Mouse (Mus musculus) megakaryocyte-erythroid progenitor cell, adult 5-6 weeks (primary cell): ENCODE results near the gene Gprc5c. TPM values are rescaled to one million over a fixed set of nuclear protein-coding genes. Genes with fewer than 3 reads are reported as not detected.

Experiments used
- ATAC-seq: replicated peaks from 2 replicates; pipeline ENCODE4 v1.8.0; 2016; ENCODE audit warnings: mild to moderate bottlenecking, inconsistent platforms; ENCODE audit not compliant: severe bottlenecking, poor library complexity, low FRiP score, low TSS enrichment
- total RNA-seq, 2 experiments: library from RNA; stranded (forward) in 1 of 2; stranded (reverse) in 1 of 2; fragments of 200-1000, 215-1000 nt in 1 of 2; fragments of >200 nt in 1 of 2; fragmentation: Nextera tagmentation in 1 of 2; gene quantifications; 2 replicates each; pipeline ENCODE4 v1.2.3; 2014 to 2017

Gprc5c gene
- total RNA-seq, 2 experiments from 2014 or later: not detected

DNA sequence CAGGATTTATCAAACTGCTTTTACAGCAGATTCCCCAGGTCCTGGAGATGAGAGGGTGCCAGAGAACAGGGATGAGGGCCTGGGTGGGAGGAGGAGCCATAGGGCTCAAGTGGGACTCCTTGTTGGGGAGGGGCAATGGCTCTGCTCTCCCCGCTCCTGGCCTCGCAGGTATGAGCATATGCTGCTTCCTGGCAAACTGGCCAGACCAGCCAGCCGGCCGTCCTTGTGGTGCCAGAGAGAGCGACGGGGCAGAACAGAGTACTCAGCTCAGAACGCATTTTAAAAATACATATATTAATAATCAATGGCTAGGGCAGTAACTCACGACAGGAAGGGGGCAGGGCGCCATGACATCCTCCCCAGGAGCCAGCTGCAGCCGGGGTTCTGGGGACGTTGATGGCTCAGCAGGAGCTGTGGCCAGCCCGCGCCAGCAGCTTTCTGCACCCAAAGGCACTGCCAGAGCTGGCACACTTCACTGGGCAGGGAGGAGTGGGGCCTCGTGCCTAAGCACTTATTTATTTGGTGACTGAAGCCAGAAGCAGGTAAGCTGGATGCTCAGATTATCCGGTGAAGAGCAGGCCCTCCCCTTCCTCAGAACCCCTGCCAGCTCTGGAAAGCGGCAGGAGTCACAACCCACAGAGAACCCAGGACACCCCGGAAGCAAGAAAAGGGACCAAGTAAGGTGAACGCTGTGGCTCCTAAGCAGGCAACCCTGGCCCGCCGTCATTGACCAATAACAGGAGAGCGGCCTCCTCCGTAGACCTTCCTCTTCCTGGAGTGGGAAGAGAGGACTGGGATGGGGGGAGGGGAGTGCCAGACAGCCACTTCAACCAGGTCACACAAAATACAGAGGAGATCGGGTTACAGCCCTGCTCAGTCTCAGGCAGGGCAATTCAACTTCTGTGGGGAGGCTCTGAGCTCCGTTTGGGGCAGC, 21.2 kb upstream of the Gprc5c start:
- ATAC-seq: peak; percentile 72

DNA sequence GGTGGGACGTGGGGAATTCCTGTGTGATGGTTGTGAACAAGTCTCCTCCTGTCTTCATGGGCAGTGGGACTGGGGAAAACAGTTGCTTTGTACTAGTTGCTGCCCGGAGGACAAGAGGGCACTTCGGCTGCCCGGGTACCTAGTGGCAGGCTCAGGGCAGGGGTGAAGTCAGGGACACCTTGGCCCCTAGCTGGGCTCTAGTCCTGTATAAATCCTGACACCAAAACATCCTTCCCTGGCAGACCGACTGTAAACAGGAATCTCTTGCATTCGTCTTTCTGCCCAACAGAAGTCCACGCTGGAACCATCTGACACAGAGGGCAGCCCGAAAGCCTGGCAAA, 20.5 kb upstream of the Gprc5c start:
- ATAC-seq: no peak

DNA sequence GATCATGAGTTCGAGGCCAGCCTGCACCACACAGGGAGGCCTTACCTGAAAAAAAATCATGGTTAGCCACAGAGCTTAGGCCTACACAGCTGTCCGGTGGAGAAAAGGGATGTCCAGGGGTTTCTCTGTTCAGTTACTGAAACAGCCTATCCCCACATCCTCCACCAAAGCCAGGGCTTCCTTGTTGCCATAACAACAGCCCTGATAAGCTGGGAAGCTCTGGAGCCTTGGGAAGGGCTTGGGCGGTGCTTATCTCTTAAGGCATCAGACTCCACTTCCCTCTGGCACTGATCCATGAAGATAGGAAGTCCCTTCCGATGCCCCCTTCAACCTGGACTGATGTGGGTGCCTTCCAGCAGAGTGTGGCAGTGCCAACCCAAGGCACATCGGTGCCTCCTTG, 17.8 kb upstream of the Gprc5c start:
- no peak for ATAC-seq

DNA sequence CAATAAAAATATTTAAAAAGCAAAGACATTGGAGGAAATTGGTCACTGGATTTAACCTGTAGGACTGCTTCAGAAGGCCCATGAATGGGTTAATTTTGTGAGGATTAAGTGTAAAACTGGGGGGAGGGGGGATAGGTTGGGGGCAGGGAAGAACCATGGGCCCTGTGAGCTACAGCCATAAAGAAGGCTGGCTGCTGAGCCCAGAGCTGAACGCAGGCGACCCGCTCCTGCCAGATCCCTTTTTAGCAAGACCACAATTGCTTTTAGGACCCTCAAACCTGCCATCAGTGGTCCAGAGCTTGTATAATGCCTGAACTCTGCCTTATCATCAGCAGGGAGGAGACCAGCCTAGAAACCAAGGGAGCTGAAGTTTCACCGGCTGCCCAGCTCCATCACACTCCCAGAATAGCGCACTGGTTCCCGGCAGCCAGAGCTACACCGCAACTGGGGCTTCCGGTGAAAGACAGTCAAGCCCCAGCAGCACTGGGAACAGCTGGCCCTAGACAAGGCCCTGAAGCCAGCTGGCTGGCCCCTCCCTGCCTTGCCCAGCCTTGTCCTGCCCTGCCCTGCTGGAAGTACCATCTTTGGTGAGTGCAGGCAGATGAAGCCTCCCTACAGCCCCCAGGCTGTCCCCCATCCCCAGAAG, 7.0 kb upstream of the Gprc5c start:
- ATAC-seq: 0 out of 2 replicates have a peak, but pooled peaks have one; percentile 11

- no peak for ATAC-seq
These were observed 6.3 kb upstream of the Gprc5c start for GRCm38 (mm10) chr11:114844464-114845220.

DNA sequence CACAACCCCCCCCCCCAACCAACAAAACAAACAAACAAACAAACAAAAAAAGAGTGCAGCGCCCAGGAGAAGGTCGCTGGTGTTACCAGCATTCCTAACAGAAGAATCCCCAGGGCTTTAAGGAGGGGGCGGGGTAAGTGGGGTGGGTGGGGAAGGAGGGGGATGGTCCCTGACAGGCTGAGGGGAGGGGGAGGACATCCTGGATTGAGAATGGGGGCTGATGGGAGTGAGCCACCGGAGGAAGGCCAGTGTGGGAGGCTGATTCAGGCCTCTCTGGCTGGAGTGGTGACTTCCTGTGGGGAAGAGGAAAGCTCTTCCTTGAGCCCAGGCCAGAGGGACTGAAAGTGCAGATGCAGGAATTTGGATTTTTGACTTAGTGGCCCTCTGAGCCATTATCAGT, 4.6 kb upstream of the Gprc5c start:
- ATAC-seq: no peak

GRCm38 (mm10) chr11:114847008-114847407, 3.9 kb upstream of the Gprc5c start:
- ATAC-seq: no peak

- no peak for ATAC-seq
These were observed 1.4 kb upstream of the Gprc5c start for GRCm38 (mm10) chr11:114849572-114849971.

DNA sequence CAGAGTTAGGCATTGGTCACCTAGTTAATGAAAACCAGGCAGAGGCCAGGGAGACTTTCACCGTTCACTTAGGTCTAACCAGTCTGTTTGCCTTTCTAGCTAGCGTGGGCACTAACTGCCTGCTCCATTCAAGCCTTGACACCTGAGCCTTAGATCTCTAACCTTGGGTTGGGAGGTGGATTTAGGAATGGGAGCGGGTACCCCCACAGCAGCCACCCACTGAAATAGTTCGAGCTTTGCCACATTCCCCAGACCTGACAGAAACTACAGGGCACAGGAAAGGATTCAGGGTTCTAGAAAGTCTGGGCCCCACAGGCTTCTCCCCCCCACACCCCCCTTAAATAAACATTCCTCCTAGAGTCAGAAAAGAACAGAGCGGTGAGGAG, 893 bp upstream of the Gprc5c start:
- no peak for ATAC-seq

- no peak for ATAC-seq
These were observed 286 bp downstream of the Gprc5c start for GRCm38 (mm10) chr11:114851269-114851607.

DNA sequence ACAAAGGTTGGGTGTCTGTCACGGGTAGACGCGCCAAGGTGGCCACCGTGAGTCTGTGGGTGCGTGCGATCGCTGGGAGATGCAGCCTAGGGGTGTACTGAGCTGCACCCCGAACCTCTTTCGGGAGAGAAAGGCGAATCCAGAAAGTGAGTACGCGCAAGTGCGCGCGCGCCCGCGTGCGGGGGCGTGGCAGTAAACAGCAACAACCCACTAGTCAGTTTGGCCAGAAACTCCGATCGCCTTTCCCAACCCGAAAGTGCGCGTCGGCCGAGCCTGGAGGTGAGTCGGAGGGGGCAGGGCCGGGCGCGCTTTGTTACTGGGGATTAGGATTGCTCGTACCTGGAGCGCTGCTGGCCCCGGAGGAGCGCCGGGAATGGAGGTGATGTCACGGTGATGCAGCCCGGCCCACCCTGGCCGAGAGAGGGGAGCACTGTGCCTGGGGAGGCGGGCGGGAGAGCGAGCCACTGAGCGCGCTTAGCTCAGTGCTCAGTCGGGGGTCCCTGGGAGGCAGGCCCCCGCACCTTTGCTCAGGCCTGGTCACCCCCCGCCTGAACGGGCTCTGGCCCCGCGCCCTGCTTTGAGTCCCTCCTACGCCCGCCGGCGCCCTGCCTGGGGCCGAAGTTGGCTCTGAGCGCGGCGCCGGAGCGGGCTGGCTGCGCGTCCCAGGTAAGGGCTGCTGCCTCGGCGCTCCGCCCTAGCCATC, 807 bp downstream of the Gprc5c start:
- 0 out of 2 replicates have a peak, but pooled peaks have one; percentile 12 for ATAC-seq

DNA sequence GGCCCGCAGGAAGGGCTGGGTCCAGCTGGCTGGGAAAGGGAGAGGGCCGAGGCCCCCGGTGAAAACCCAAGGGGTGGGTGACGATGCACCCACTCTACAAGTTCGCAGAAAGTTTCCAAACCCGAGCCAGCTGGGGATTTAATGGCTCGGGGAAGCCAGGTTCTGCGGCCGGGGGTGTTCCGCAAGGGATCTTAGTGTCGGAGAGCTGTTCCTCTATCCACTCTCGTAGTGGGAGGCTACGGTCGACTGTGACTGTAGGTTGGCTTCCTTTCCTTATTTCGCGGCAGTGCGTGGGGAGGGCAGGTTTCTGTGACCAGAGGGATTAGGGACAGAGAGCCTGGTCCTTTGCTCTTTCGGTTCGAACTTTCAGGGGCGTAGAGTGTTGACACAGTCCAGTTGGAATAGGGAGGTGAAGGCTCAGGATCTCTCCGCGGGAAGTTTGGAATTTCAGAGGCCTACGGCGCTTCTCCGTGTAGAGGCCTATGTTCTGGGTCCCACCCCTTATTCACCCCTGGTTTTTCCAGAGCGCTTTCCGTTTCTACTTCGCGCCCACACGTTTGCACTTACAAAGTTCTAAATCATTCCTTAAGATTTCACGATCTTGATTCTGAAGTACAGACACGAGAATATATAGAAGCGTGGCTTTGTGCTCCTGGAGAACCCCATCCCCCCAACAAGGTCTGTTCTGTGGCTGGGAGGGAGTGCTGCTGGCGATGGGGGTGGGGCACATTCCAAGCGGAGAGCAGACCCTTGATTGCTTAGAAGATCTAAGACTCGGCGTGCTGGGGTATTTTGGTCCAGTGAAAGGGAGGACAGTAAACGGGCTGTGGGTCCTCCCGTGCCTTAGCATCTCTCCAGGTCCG, 1.6 kb downstream of the Gprc5c start:
- no peak for ATAC-seq

- no peak for ATAC-seq
These were observed 2.4 kb downstream of the Gprc5c start for GRCm38 (mm10) chr11:114853174-114853838.

DNA sequence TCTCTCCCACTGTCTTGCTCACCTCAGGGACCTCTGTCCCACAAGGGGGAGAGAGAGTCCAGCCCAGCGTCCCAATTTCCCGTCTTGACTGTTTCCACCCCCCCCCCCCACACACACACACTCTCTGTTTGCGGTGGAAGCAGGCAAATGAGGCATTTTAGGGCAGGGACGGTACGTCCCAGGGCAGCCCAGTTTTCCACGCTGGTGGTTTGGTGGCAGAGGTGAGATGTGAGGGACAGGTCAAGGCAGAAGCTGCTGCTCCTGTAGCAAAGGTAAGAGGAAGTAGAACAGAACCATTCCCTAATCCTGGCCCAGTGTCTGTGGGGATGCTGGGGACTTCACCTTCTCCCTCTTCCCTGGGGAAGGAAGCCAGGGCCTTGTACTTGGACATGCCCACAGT, 3.6 kb downstream of the Gprc5c start:
- no peak for ATAC-seq

GRCm38 (mm10) chr11:114856125-114856524, 5.2 kb downstream of the Gprc5c start:
- ATAC-seq: no peak

DNA sequence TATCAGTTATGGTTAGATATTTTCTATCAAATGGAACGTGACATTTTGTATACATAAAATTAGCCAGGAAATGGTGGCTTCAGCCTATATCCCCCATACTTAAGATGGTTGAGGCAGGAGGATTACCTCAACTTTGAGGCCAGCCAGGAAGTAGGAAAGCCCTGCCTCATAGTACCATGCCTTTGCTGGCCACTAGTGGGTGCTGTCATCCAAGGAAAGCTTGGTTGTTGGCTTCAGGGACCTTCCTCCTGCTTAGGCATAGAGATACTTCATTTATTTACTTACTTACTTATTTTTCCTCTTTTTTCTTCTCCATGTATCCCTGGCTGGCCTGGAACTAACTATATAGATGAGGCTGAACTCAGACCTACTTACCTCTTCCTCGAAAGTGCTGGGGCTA, 7.7 kb downstream of the Gprc5c start:
- no peak for ATAC-seq

- ATAC-seq: no peak
These were observed 10.1 kb downstream of the Gprc5c start for GRCm38 (mm10) chr11:114861057-114861456.

GRCm38 (mm10) chr11:114862687-114863086, 11.7 kb downstream of the Gprc5c start:
- no peak for ATAC-seq
